Mouse (Mus musculus): ENCODE results near the gene Zfpm1. TPM values are rescaled to one million over a fixed set of nuclear protein-coding genes. Genes with fewer than 3 reads are reported as not detected.
"Not testable (repeated sequence)": the region's sequence is repeated elsewhere in the genome, so short reads cannot be mapped to it uniquely, and the experiment has no call there.

Zfpm1 gene
- polyA plus RNA-seq, 1 experiment from 2014 or later = 1.2 TPM

GRCm38 (mm10) chr8:122322792-122323191 lies 40.9 kb downstream of the Zfpm1 start:
- Histone ChIP-seq H3K36me3 (ENCODE audit: control insufficient read depth, insufficient read depth, low read length) (no peaks in the 10 kb centered on the region), H3K4me1 (ENCODE audit: control insufficient read depth, insufficient read depth, low read length) (peaks cover 25% of the 10 kb centered on the region), H3K27ac (ENCODE audit: low read depth, low read length) (no peak overlapping the region), H3K4me3 (ENCODE audit: low read depth, low read length) (no peak overlapping the region), H3K9me3 (ENCODE audit: control insufficient read depth, low read length) (no peaks in the 10 kb centered on the region), H3K27me3 (ENCODE audit: control insufficient read depth, insufficient read depth, low read length) (no peaks in the 10 kb centered on the region), H3K9ac (replicated peaks; ENCODE audit: low read depth, low read length) (no peak overlapping the region), H3K4me2 (ENCODE audit: low read depth, low read length) (no peak overlapping the region)
- WGBS = 49% methylated on average over 11 of the region's 11 CpGs
- ATAC-seq (ENCODE audit: low read depth) = no peak

GRCm38 (mm10) chr8:122323951-122324402 lies 42.0 kb downstream of the Zfpm1 start:
- H3K4me1 ChIP-seq (ENCODE audit: control insufficient read depth, insufficient read depth, low read length) = peaks cover 27% of the 10 kb centered on the region
- not testable (repeated sequence) for H3K9ac ChIP-seq (replicated peaks; ENCODE audit: low read depth, low read length)

GRCm38 (mm10) chr8:122325196-122325595 lies 43.3 kb downstream of the Zfpm1 start:
- 78% methylated on average over 2 of the region's 2 CpGs for WGBS
- Histone ChIP-seq H3K4me1 (ENCODE audit: control insufficient read depth, insufficient read depth, low read length) (peaks cover 26% of the 10 kb centered on the region), H3K9me3 (ENCODE audit: control insufficient read depth, low read length) (no peaks in the 10 kb centered on the region), H3K27ac (ENCODE audit: low read depth, low read length) (no peak overlapping the region), H3K9ac (replicated peaks; ENCODE audit: low read depth, low read length) (no peak overlapping the region), H3K27me3 (ENCODE audit: control insufficient read depth, insufficient read depth, low read length) (no peaks in the 10 kb centered on the region), H3K4me3 (ENCODE audit: low read depth, low read length) (no peak overlapping the region), H3K36me3 (ENCODE audit: control insufficient read depth, insufficient read depth, low read length) (no peaks in the 10 kb centered on the region), H3K4me2 (ENCODE audit: low read depth, low read length) (no peak overlapping the region)
- no peak for ATAC-seq (ENCODE audit: low read depth)

More at GRCm38 (mm10) chr8:122323951-122324402, 42.0 kb downstream of the Zfpm1 start:
- not testable (repeated sequence) for H3K4me2 ChIP-seq (ENCODE audit: low read depth, low read length); ATAC-seq (ENCODE audit: low read depth); H3K4me3 ChIP-seq (ENCODE audit: low read depth, low read length); H3K27me3 ChIP-seq (ENCODE audit: control insufficient read depth, insufficient read depth, low read length); H3K36me3 ChIP-seq (ENCODE audit: control insufficient read depth, insufficient read depth, low read length); H3K9me3 ChIP-seq (ENCODE audit: control insufficient read depth, low read length); H3K27ac ChIP-seq (ENCODE audit: low read depth, low read length)
- 3% methylated on average over 7 of the region's 13 CpGs for WGBS

- 26% methylated on average over 14 of the region's 14 CpGs for WGBS
- Histone ChIP-seq H3K9me3 (ENCODE audit: control insufficient read depth, low read length) (no peaks in the 10 kb centered on the region), H3K4me2 (ENCODE audit: low read depth, low read length) (0 out of 2 replicates have a peak overlapping the region, but pooled peaks have one; percentile 16), H3K36me3 (ENCODE audit: control insufficient read depth, insufficient read depth, low read length) (no peaks in the 10 kb centered on the region), H3K4me1 (ENCODE audit: control insufficient read depth, insufficient read depth, low read length) (peaks cover 18% of the 10 kb centered on the region), H3K27ac (ENCODE audit: low read depth, low read length) (no peak overlapping the region), H3K9ac (replicated peaks; ENCODE audit: low read depth, low read length) (0 out of 2 replicates have a peak overlapping the region, but pooled peaks have one; percentile 28), H3K27me3 (ENCODE audit: control insufficient read depth, insufficient read depth, low read length) (no peaks in the 10 kb centered on the region), H3K4me3 (ENCODE audit: low read depth, low read length) (no peak overlapping the region)
- no peak for ATAC-seq (ENCODE audit: low read depth)
Measured at GRCm38 (mm10) chr8:122326114-122326542, 44.2 kb downstream of the Zfpm1 start.

GRCm38 (mm10) chr8:122329072-122329471 lies 47.1 kb downstream of the Zfpm1 start:
- Histone ChIP-seq H3K9me3 (ENCODE audit: control insufficient read depth, low read length) (no peaks in the 10 kb centered on the region), H3K9ac (replicated peaks; ENCODE audit: low read depth, low read length) (no peak overlapping the region), H3K4me3 (ENCODE audit: low read depth, low read length) (no peak overlapping the region), H3K27ac (ENCODE audit: low read depth, low read length) (no peak overlapping the region), H3K4me2 (ENCODE audit: low read depth, low read length) (no peak overlapping the region), H3K4me1 (ENCODE audit: control insufficient read depth, insufficient read depth, low read length) (peaks cover 15% of the 10 kb centered on the region), H3K27me3 (ENCODE audit: control insufficient read depth, insufficient read depth, low read length) (no peaks in the 10 kb centered on the region), H3K36me3 (ENCODE audit: control insufficient read depth, insufficient read depth, low read length) (no peaks in the 10 kb centered on the region)
- 72% methylated on average over 8 of the region's 8 CpGs for WGBS
- no peak for ATAC-seq (ENCODE audit: low read depth)

GRCm38 (mm10) chr8:122329553-122330239 lies 47.8 kb downstream of the Zfpm1 start:
- no peak overlapping the region for H3K9ac ChIP-seq (replicated peaks; ENCODE audit: low read depth, low read length)
- no peak for ATAC-seq (ENCODE audit: low read depth)

GRCm38 (mm10) chr8:122330446-122331133 lies 48.6 kb downstream of the Zfpm1 start:
- Histone ChIP-seq H3K36me3 (ENCODE audit: control insufficient read depth, insufficient read depth, low read length) (no peaks in the 10 kb centered on the region), H3K27ac (ENCODE audit: low read depth, low read length) (no peak overlapping the region), H3K9ac (replicated peaks; ENCODE audit: low read depth, low read length) (no peak overlapping the region), H3K4me3 (ENCODE audit: low read depth, low read length) (no peak overlapping the region), H3K4me1 (ENCODE audit: control insufficient read depth, insufficient read depth, low read length) (peaks cover 11% of the 10 kb centered on the region), H3K4me2 (ENCODE audit: low read depth, low read length) (no peak overlapping the region), H3K9me3 (ENCODE audit: control insufficient read depth, low read length) (no peaks in the 10 kb centered on the region), H3K27me3 (ENCODE audit: control insufficient read depth, insufficient read depth, low read length) (peaks cover 9% of the 10 kb centered on the region)
- 81% methylated on average over 12 of the region's 12 CpGs for WGBS
- ATAC-seq (ENCODE audit: low read depth) = no peak

More at GRCm38 (mm10) chr8:122329553-122330239, 47.8 kb downstream of the Zfpm1 start:
- no peaks in the 10 kb centered on the region for H3K36me3 ChIP-seq (ENCODE audit: control insufficient read depth, insufficient read depth, low read length)
- H3K4me3 ChIP-seq (ENCODE audit: low read depth, low read length) = no peak overlapping the region
- H3K4me1 ChIP-seq (ENCODE audit: control insufficient read depth, insufficient read depth, low read length) = peaks cover 10% of the 10 kb centered on the region
- peak overlapping the region; percentile 39; the same call in 1 of the 2 replicates for H3K27ac ChIP-seq (ENCODE audit: low read depth, low read length)
- no peak overlapping the region for H3K4me2 ChIP-seq (ENCODE audit: low read depth, low read length)
- H3K27me3 ChIP-seq (ENCODE audit: control insufficient read depth, insufficient read depth, low read length) = peaks cover under 1% of the 10 kb centered on the region
- 46% methylated on average over 22 of the region's 22 CpGs for WGBS
- H3K9me3 ChIP-seq (ENCODE audit: control insufficient read depth, low read length) = no peaks in the 10 kb centered on the region

GRCm38 (mm10) chr8:122331134-122331523 lies 49.2 kb downstream of the Zfpm1 start:
- peaks cover 11% of the 10 kb centered on the region for H3K4me1 ChIP-seq (ENCODE audit: control insufficient read depth, insufficient read depth, low read length)
- no peak for ATAC-seq (ENCODE audit: low read depth)

More at GRCm38 (mm10) chr8:122331134-122331523, 49.2 kb downstream of the Zfpm1 start:
- Histone ChIP-seq H3K4me2 (ENCODE audit: low read depth, low read length) (no peak overlapping the region), H3K4me3 (ENCODE audit: low read depth, low read length) (no peak overlapping the region), H3K9me3 (ENCODE audit: control insufficient read depth, low read length) (no peaks in the 10 kb centered on the region), H3K36me3 (ENCODE audit: control insufficient read depth, insufficient read depth, low read length) (no peaks in the 10 kb centered on the region), H3K27me3 (ENCODE audit: control insufficient read depth, insufficient read depth, low read length) (peaks cover 9% of the 10 kb centered on the region), H3K9ac (replicated peaks; ENCODE audit: low read depth, low read length) (no peak overlapping the region), H3K27ac (ENCODE audit: low read depth, low read length) (no peak overlapping the region)
- WGBS = 73% methylated on average over 3 of the region's 3 CpGs

Measured in neural tube, embryonic 14.5 days (tissue).